Mouse (Mus musculus) small intestine, adult 2 months (tissue): ENCODE data around the gene Mrto4.

Experiments
- CTCF ChIP-seq: fragments of 200-500 bp; IDR thresholded peaks from 2 replicates; pipeline ENCODE4 v1.5.1; 2012; ENCODE audit warnings: low read depth, mild to moderate bottlenecking, control low read depth, inconsistent platforms, low read length, moderate library complexity, mixed read lengths; ENCODE audit not compliant: insufficient replicate concordance, insufficient read length; ENCODE audit errors: extremely low read depth
- POLR2A ChIP-seq: fragments of 200-500 bp; IDR thresholded peaks from 2 replicates; pipeline ENCODE4 v1.6.1; 2012; ENCODE audit warnings: low read depth, mild to moderate bottlenecking, control low read depth, inconsistent platforms, low read length, moderate library complexity

DNA sequence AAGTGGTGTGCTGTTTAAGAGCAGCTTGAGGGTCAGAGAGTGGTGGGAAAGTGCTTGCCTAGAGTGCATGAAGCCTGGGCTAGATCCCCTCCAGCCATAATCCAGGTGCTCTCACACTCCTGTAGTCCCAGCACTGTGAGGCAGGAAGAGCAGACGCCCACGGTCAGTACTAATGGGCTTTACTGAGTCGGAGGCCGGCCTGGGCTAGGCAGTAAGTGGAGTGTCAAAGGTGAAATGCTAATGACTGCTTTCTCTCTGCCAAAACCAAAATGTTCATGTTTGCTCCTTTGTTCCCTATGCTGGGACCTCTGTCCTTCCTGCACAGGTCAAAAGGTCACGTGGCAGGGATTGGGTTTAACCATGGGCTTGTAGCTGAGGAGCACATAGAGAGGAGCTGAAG lies 48.1 kb upstream of the Mrto4 start:
- TF ChIP-seq CTCF (no peak), POLR2A (no peak)
